Mouse (Mus musculus) urinary bladder, postnatal 36 days (tissue): ENCODE measurements at regions not wholly inside any gene's neighbourhood (a gene's known extent, or its start where the extent isn't known, plus 50 kb on each side); places are given as distances from the start of the nearest gene placed in this dataset.

Experiments used
- DNase-seq, 2 experiments: peaks; one replicate each; pipeline ENCODE4 v3.0.0; 2022; ENCODE audit warnings: low spot score in 2 of 2, mixed read lengths in 1 of 2

DNA sequence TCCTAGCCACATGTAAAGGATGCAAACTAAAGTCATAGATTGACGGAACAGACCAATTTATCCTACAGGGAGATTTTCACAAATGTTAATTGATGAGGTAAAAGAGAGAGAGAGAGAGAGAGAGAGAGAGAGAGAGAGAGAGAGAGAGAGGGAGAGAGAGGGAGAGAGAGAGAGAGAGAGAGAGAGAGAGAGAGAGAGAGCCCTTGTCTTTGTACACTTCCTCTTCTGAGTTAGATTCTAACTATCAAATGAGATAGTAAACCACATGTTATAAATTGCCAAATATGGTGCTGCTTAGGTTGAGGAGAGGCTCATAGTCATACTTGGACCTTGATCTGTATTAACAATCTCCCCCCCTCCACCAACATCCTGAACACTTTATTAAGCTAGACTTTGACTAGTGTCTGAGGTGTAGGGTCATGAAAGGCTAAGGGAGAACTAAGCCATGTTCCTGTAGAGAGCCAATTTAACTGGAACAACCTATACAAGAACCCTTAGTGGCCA is 1412.2 kb downstream of the Gsdmc2 start:
- DNase-seq = no peak

DNA sequence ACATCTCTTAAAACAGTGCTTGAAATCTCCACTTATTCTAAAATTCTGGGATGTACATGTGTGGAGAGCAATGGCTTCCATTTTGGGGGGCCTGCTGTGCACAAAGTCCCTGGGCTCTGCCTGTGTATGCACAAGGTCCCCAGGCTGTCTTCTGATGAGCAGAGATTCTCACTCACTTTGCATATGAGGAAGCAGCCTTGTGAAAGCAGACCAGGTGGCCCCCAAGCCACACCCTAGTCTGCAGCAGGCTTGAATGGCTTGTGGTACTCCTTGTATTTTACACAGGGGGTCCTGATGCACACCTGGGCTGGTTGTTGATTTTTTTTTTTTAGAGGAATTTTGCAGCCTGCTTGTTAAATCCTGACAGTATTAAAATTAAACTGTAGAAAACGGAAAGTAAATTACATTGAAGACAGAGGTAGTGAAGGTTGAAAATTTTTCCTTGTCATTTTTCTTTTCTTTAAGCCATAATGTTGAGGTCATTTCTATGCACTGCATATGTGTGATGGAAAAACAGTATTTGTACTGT is 1413.8 kb downstream of the Gsdmc2 start:
- DNase-seq = no peak

DNA sequence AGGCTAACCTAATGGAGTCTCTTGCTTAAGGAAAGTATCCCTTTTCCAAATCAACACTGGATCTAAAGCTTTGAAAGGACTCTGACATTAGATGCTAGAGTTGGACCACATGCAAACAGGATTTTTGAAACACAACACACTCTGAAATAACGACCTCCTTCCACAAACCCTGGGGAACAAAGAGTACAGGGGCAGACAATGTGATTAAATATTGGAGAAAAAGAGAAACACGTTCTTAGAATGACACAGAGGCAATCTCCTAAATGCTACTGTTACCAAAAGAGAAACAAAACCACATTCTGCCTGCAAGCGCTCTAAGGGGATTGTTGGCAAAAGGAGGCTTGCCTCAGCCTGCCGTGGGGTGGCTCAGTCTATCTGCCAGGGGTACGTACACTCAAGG is 1422.0 kb downstream of the Gsdmc2 start:
- no peak for DNase-seq

DNA sequence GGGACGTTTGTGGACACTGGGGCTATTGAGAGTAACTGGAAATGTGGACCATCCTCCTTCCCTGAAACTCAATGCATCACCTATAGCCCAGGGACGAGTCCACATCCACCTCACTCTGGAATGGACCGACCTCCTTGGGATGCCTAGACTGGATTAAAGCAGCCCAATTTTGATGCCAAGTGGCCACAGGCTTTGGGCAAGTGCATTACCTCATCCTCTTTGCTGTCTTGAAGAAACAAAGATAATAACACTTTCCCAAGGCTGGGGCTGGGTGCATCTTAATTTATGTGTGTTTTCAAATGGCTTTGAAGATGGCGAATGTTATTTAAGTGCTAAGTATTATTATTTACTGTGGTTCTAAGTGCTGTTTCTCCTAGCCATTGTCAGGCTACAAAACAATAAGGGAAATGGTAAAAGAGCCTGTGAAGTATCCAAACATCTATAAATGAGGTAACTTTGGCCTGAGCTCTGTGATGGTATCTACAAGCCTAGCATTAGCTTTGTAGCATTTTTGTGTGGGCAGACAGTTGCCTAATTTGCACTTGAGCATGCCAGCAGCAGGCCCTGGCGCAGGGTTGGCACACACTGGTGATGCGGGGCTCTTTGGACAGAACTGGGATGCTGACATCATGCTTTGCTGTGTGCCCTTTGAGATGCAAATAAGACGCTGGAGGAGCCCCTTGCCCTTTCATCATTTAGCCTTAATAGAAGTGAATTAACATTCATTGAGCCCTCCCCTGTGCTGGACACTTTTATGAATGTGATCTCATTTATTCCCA is 1423.7 kb downstream of the Gsdmc2 start:
- DNase-seq = no peak

DNA sequence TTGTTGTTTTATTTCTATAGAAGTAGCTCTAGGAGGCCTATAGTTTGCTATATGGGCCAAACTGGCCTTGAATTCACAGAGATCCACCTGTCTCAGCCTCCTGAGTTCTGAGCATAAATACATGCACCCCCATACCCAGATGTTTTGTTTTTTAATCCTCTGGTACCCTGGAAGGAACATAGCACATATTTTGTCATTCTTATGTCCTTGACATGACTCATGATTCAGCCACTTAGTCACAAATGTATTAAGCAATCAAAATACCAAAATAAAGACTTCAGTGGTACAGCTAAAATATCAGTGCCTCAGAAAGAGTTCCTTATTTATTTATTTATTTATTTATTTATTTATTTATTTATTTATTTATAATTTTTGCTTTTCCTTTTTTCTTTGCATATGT is 1428.3 kb downstream of the Gsdmc2 start:
- DNase-seq = no peak

DNA sequence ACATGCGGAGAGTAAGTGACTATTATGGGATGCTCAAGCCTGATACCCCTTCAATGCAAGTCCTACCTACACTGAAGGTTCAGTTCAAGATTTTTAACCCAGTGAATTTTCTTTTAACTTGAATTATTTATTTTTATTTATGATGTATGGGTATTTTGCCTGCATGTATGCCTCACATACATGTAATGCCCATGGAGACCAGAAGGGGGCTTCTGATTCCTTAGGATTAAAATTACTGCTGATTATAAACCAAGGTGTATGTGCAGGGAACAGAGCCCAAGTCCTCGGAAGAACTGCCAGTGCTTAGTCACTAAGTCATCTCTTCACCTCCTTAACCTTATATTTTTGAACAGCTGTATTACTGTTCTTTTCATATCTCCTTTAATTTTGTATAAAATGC is 1431.3 kb downstream of the Gsdmc2 start:
- no peak for DNase-seq

DNA sequence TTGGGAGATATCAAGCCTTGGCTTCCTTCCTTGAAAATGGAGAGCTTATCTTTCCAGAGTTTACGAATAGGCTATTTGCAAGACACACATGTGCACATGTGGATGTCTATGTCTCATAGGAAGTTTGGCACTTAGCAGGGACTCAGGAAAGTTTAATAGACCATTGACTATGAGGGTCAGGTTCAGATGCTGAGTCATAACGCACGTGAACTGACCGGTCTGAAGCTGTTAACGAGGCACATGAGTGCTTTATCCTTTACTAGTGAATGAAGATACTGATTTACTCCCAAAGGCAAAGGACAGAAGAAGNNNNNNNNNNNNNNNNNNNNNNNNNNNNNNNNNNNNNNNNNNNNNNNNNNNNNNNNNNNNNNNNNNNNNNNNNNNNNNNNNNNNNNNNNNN is 1442.8 kb downstream of the Gsdmc2 start:
- DNase-seq = no peak

DNA sequence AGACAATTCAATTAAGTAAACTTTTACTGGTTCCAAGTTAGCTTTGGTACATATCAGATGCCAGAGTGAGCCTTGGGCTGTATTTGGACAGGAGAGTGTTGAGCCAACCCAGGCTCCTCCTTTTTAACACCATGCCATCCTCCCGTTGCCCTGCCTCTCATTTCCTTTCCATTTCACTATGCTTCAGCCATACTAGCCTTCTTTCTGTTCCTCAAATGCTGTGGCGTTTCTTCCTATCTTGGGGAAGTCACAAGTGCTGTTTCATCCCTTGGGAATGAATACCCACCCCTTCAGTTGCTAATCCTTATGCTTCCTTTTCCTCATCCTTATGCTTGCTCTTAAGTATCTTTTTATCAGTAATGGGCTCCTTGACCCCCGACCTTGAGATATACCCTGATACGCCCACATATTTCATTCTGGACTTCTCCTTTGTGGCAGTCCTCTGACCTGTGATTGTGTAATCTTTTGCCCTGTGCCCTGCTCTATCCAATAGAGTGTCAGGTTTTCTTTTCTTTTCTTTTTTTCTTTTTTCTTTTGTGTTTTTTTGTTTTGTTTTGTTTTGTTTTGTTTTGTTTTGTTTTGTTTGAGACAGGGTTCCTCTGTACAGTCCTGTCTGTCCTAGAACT is 1443.9 kb downstream of the Gsdmc2 start:
- DNase-seq = no peak

DNA sequence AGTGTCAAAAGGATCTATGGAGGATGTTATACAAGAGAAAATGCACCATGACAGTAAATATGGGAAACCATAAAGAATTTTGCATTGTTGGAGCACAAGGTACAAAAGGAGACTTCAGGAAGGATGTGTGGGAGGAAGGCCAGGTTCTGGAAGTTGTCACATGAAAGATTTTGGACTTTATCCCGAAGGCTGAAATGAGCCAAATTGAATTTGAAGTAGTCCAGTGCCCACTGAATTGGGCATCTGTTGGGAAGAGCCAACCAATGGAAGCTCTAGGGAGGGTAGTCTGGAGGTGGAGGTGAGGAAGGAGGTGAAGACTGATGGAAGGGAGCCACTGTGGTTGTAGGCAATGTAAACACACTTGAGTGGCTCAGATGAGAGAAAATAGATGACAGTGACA is 1445.6 kb downstream of the Gsdmc2 start:
- no peak for DNase-seq

DNA sequence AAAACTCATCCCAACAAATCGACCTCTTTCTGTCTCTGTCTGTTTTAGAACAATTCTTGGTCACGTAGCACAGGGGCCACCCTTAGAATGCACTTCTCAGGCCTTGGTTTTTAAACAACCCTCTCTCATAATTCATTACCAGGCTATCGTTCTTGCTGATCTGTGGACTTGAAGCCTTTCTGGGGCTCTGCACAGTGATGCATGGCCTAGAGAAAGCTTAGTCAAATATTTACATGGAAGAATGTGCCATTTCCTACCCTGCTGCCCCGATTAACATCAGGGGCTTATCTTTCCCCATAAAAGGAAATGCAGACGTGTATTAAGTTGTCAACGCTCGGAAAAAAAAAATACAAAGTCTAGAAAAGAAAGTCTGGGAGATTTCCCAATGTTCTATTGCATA is 1448.0 kb downstream of the Gsdmc2 start:
- no peak for DNase-seq

DNA sequence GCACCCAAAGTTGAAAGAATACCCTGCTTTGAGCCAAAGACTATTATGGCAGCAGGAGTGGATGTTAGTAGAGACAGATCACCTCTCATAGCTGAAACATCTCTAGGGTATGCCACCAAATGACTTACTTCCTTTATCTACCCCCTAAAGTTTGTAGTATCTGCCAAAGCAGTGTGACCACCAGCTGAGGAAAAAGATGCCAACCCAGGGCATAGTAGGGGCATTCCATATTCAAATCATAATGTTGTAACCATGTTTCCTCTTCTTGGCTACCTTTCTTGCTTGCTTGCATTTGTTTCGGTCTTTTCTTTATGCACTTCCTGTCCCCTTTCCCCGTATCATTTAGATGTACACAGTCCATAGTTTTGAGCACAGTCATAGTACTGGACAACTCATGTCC is 1449.6 kb downstream of the Gsdmc2 start:
- no peak for DNase-seq

DNA sequence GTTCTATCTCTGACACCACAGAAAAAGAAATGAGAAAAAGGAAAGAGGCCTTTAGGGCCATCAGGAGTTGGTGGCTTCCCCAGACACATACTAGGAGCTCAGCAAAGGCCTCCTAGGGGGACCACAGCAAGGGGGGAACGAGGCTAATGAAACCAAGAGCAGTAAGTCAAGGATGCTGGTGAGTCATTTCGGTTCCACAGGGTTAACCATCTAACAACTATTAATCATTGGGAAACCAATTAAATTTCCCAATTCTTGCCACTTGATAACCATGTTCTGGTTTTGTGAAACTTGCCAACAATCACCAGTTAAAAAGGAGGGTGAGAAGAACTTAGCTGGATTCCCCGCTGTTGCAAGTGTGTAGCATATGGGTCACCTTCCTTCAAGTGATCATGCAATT is 1451.6 kb downstream of the Gsdmc2 start:
- DNase-seq = no peak

DNA sequence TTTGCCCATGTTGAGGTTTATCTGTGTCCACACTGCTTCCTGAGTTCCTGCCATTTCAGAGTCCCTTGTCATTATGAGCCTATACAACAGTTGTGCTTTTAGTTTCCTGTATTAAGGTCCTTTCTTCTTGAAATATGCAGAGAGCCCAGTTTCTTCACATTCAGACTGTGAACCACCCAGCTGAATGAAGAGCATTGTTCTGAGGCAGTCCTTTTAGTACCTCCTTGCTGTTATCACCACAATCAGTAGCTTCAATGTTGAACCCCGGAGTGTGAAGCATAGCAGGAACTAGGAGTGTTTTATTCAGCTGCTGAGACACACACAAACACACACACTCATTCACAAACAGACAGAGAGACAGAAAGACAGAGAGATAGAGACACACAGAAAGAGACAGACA is 1452.1 kb downstream of the Gsdmc2 start:
- no peak for DNase-seq

DNA sequence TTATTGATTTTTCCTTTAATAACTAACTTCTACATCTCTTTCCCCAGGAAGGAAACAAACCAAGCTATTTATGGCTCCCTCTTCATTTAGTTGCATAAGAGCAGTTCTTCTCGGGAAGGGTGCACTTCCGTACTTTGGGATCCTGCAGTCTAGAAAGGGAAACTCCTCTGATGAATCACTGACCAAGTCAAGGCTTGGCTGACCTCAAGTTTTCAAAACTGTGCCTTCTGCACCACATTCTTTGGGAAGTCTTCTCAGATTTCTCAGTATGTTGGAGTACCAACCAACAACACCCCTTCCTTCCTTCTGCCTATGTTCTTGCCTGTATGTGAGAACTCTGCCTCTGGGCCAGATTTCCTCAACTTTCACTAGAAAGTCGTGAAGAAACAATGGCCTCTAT is 1452.6 kb downstream of the Gsdmc2 start:
- DNase-seq = peak in 1 of 2 experiments; percentile 6

DNA sequence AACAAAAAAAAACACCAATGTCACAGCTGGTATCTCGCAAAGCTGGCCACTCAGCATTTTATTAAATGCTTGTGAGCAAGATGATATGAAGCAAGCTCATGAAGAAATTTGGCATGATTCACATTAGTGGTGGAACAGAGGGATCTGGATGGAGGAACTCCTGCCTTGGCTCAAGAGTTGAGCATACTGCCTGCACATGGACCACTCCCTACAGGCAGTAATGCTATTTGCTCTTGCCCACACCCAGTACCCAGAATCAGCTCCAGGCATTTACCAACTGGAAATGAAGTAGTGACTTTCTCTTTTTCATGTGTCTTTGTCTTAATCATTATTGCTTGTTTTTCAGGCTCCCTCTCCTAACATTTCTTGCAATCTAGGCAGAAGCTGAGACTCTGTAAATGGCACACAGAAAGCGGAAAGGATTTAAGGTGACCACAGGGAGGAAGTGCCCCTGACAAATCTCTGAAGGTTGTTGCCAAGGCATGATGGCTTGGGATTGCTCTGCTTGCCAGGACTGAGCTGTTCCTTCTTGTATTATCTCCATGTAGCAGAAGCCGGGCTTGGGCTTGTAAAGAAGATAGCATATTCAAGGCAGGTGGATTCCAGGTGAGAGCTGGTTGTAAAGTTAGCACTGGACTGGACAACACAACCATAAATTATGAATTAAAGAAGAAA is 1455.4 kb downstream of the Gsdmc2 start:
- DNase-seq = peak in 1 of 2 experiments; percentile 3

DNA sequence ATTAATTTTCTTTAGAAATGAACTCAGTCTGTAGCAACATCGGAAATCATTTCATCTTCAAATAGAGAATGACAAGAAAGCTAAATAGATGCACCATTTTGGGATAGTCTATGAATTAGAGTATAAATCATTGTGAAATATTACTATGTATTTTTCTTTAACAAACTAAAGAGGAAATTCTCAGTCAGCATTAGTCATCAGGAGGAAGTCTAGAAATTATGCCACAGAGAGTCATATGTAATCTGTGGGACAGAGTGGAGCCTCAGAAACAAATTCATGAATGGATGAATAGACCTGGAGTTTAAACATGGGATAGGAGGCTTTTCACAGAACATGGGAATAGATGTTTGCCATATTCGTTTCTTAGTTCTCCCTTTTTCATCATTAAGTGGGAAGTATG is 1459.4 kb upstream of the A1bg start:
- DNase-seq = no peak

DNA sequence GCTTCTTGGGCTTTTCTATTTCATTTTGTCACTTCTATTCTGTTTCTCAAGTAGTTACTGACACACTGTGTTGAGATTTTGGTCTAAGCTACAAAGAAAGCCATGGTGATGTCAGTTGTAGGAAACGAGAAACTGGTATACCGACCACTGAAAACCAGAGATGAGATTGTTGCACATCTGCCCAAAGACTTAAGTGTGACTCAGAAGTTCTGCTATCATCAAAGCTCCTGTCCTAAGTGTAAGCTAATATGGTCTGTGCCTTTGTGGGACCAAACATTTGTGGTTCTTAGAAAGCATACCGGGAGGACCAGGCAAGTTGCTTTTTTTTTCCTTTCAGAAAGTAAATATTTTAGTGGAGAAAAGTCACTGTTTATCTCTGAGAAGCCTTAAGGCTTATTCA is 1451.8 kb upstream of the A1bg start:
- no peak for DNase-seq

DNA sequence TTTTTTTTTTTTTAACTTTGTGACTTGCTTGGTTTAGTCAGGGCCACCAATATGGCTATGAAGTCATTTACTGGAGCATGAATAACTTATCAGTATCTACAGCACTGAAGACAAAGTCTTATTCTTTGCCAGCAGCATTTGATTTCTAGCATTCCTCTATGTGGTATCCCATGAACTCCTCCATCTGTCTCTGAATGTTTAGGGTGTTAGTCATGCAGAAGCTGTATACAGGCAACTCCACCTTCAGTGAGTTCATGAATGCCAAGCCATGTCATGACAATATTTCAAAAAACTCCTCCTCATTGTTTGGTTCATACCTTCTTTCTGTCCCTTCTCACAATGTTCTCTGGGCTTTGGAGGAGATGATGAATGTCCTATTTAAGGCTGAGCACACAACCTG is 1438.4 kb upstream of the A1bg start:
- DNase-seq = no peak

DNA sequence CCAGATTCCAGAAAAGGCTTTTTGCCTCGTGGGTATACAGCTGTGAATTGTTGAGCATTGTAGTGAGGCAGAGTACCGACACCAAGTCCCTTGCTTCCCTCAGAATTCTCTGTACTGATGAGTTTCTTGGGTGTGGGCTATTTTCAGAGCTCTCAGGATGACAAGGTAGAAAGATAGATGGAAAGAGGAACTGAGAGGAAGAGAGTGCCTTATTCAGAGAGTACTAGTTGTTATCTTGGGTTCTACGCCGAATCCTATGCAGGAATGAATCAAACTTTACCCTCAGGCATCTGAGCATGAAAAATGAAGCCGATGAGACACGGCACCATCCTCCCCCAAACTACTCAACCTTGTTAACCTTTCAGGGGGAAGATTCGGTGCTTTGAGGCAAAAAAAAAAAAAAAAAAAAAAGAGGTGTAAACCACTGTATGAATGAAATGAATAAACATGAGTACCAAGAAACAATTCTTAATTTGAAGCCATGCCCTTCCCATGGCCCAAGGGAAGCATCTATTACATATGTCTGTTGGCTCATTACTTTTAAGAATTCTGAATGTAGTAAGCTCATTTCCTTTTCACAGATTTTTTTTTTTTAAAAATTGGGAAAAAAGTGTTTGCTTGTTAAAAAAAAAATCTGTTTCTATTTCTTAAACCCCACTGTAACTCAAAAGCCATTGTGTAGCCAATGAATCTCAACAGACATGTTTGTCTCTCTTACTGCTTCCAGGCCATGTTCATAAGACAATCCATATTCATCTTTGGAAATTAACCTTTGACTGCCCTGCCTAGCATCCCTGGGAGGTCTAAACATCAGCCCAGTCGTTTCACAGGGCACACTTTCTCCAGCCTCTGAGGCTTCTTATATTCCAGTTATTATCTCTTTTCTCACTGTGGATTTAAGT is 1435.8 kb upstream of the A1bg start:
- no peak for DNase-seq

DNA sequence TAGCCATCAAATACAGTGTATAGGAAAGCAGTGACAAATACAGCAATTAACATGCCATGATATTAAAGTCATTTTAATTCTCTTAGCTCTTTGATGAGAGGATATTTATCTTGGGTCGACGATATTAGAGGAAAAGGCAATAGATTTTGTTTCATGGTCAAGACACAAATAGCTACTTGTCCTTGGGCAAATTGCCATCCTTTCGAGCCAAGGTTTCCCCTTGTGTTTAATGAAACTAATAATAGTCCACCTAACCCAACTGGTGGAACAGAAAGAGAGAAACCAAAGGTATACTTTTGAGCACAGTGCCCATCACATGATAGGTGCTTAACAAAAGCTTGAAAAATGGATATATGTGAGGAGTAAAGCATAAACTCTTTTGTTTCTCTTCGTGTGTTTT is 1431.0 kb upstream of the A1bg start:
- DNase-seq = no peak

DNA sequence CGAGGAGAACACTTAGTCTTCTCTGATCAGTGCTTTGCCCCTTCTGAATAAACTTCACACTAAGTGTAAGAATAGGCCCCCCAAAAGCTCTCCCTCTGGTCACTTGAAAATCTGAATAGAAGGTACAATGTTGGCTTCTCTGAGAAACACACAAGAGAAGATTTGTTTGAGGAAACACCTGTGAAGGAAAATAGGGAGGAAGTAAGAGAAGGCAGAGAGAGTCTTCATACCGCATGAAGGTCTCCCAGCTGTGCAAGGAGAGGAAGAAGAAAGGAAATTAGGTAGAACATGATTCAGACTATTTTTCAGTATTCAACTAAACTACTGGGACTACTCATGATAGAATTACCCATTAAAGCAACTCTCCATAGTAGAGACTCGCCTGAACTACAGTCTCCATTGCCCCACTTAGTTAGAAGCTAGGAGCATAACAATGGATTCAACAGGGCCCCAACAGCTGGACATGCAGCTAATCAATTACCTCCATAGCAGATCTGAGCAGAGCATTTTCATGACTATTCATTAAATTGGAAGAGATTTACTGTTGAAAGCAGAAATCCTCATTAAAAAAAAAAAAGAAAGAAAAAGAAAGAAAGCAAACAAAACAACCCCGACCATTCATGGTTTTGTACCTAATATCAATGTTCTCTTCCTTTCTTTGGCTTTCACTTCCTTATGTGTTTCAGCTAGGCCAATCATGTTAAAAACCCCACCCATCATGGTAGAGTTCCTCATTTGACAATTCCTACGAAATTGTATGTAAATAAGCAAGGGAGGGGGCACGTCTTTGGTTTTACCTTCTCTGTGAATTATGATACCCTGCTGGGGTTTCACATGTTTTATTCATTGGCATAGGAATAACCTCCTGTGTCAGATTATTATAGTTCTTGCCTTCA is 1428.3 kb upstream of the A1bg start:
- no peak for DNase-seq
